Mouse (Mus musculus): ENCODE data around the gene Prpmp5. TPM values are rescaled to one million over a fixed set of nuclear protein-coding genes. Genes with fewer than 3 reads are reported as not detected.
"Not testable (repeated sequence)": the region's sequence is repeated elsewhere in the genome, so short reads cannot be mapped to it uniquely, and the experiment has no call there.

Prpmp5 gene
- polyA plus RNA-seq (2012; rRNA removed) = not detected in 2 replicates

- not testable (repeated sequence) for DNase-seq (ENCODE audit: low spot score)
Observed at GRCm38 (mm10) chr6:132314657-132315056, at the start of gene Prpmp5. Gene Prpmp5, minus strand, starts transcription at chr6:132314757.

- not testable (repeated sequence) for DNase-seq (ENCODE audit: low spot score)
Observed at GRCm38 (mm10) chr6:132364034-132364433, 49.5 kb upstream of the Prpmp5 start, which contains the start of gene Gm8882. Gene Gm8882, minus strand, starts transcription at chr6:132364134.

Other genes starting within 250 kb of the Prpmp5 start
- not detected in 2 replicates for gene Prb1, start 104.2 kb downstream of the Prpmp5 start, polyA plus RNA-seq (2012; rRNA removed)
- not detected in 2 replicates for gene Gm8882, start 49.4 kb upstream of the Prpmp5 start, polyA plus RNA-seq (2012; rRNA removed)